Mouse (Mus musculus): Measurements from ENCODE around the gene Plcg2.

DNA sequence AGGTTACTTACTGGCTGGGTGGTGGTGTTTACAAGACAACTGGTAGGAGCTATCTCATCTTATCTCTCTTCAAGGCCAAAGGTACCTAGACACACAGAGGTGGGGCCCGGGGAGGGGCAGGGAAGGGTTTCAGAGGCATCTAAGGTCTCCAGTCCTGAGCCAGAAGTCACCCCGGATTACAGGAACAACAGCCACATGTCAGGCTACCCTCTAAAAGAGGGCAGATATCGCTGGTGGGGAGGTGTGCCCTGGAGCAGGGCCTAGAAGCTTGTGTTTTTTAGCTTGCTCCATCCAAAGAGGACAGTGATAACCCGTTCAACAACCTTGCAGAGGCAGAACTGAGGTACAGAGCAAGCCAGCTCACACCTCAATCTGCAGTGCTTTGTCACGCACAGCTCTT lies 148.3 kb downstream of the Plcg2 start:
- TF ChIP-seq CTCF (IDR thresholded peaks at IDR 0.05; ENCODE audit: low read depth, low read length) (no peak), GATA1 (IDR thresholded peaks at IDR 0.05; ENCODE audit: borderline replicate concordance, low read length) (no peak), TAL1 (conservative IDR thresholded peaks at IDR 0.05; ENCODE audit: low read depth, low read length) (no peak), POLR2AphosphoS5 (IDR thresholded peaks at IDR 0.05; ENCODE audit: insufficient replicate concordance, low read depth, low read length) (no peak)

Data from G1E (cell line).